In the genomic region with DNA sequence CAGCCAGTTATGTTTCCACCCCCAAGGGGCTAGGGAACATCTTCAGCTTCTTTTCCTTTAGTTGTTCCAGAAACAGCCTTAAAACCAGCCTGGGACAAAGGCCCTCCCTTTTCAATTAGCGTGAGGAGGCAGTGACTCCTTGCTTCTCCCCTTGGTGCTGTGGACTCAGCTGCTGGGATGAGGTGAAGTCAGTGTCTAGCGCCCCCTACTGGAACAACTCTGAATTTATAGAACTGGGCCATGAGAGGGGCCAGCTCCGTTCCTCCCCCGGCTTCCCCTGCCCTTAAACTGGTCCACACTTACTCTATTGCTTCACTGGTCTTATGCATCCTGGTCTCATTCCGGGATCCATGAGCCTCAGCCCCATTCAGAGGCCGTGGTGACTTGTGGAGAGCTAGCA, we compare ENCODE assay signal across 9 mouse cellular contexts. TPM values are rescaled to one million over a fixed set of nuclear protein-coding genes. Genes with fewer than 3 reads are reported as not detected.
DNase-seq lines count a peak whose midpoint lies in the region; ATAC-seq and TF ChIP-seq lines count a peak whose summit lies in the region.
"Had no signal": no experiment of that assay in that cellular context is flagged by ENCODE, and none has a peak within 500 bp of the region (broad histone marks: within the 10 kb centered on the region; RNA-seq: fewer than 3 reads in every experiment).

No protein-coding gene starts in this region.

- peak; percentile 70 for DNase-seq in layer of hippocampus, adult 11-12 months (ENCODE audit: low spot score)
- no peak for DNase-seq in layer of hippocampus, postnatal 36 days
- peak; percentile 77 for DNase-seq in G1E (ENCODE audit: low spot score)
- DNase-seq in c-Kit-negative CD71-positive TER-119-positive erythroid progenitor cells, embryonic 14.5 days (ENCODE audit: low read depth, low spot score), result peak; percentile 60
- peak; percentile 78 for DNase-seq in lung, embryonic 14.5 days
- DNase-seq in spleen, postnatal 36 days (ENCODE audit: low spot score in 2 of 2), result peak; percentile 46 to 58
- DNase-seq in gastrocnemius, postnatal 36 days, result no peak

- H3K27ac ChIP-seq in lung, embryonic 14.5 days (ENCODE audit: low read depth), result no peak overlapping the region

- WGBS in lung, embryonic 14.5 days, result 32% methylated on average over 6 of the region's 6 CpGs

- no peak overlapping the region for H3K4me2 ChIP-seq in lung, embryonic 14.5 days

- ATAC-seq in G1E (ENCODE audit: extremely low read depth, insufficient number of reproducible peaks, low FRiP score, poor library complexity, severe bottlenecking), result no peak; the same call in 1 of the 2 replicates
- peak; percentile 29 to 51; a peak in 3 of 4 replicates for ATAC-seq in hematopoietic stem cell, adult 5-6 weeks (replicated peaks in 1 of 2; ENCODE audit: insufficient read depth in 1 of 2, low FRiP score in 2 of 2, low TSS enrichment in 1 of 2, low read depth in 1 of 2, poor library complexity in 2 of 2, severe bottlenecking in 2 of 2)
- peak; percentile 25; the same call in 1 of the 2 replicates for ATAC-seq in lung, embryonic 14.5 days (ENCODE audit: insufficient read depth)

- H3K4me1 ChIP-seq in G1E (ENCODE audit: insufficient read depth, low read depth, low read length), result peaks cover 62% of the 10 kb centered on the region
- H3K4me1 ChIP-seq in lung, embryonic 14.5 days (ENCODE audit: insufficient read depth), result no peaks in the 10 kb centered on the region; the same call in 1 of the 2 replicates

- H3K4me3 ChIP-seq in G1E (ENCODE audit: low read depth, low read length), result no peak overlapping the region
- no peak overlapping the region for H3K4me3 ChIP-seq in lung, embryonic 14.5 days (ENCODE audit: low read depth, low read length)

- intact Hi-C loops in gastrocnemius, postnatal 36 days (cut with DNase I), result loop anchor here (1.0 to 10.0 kb wide), 2 partner anchors 59 to 220 kb away; no protein-coding TSS in a partner anchor

- H3K27me3 ChIP-seq in G1E (ENCODE audit: insufficient read depth, low read length), result no peaks in the 10 kb centered on the region
- no peaks in the 10 kb centered on the region for H3K27me3 ChIP-seq in lung, embryonic 14.5 days (ENCODE audit: insufficient read depth, low read length)

- no peaks in the 10 kb centered on the region for H3K9me3 ChIP-seq in G1E (replicated peaks)
- no peaks in the 10 kb centered on the region for H3K9me3 ChIP-seq in lung, embryonic 14.5 days (ENCODE audit: low read depth, low read length)

- peaks cover 82% of the 10 kb centered on the region for H3K36me3 ChIP-seq in G1E (replicated peaks)
- H3K36me3 ChIP-seq in lung, embryonic 14.5 days (ENCODE audit: insufficient read depth), result peaks cover 22% of the 10 kb centered on the region

- TF ChIP-seq CTCF in G1E (IDR thresholded peaks at IDR 0.05; ENCODE audit: low read depth, low read length), result peak; percentile 86
- peak; percentile 82 for TF ChIP-seq CTCF in lung, embryonic 14.5 days (IDR thresholded peaks at IDR 0.05; ENCODE audit: low read depth)

- no peak overlapping the region for H3K9ac ChIP-seq in lung, embryonic 14.5 days

RNA-seq across cellular contexts. Expression of a gene that starts 37.4 kb away (rescaled TPM):
- 1 to 10 TPM; 1.4 to 1.6 TPM for total RNA-seq in layer of hippocampus, postnatal 36 days (2021)
- total RNA-seq in G1E (2014; fragmentation: Nextera tagmentation), result not detected in 2 replicates
- 0.27 TPM in 1 of 2 replicates, not detected in the other for total RNA-seq in G1E (2017)
- polyA plus RNA-seq in G1E (2012), result not detected in 2 replicates
- not detected in 2 replicates for total RNA-seq in hematopoietic stem cell, adult 5-6 weeks (2017)
- 0.18 TPM in 1 of 2 replicates, not detected in the other for polyA plus RNA-seq in lung, embryonic 14.5 days (2014; fragmentation: Nextera tagmentation; extraction: Ambion mirVana)
- not detected for total RNA-seq in gastrocnemius, postnatal 36 days (2021)
- total RNA-seq: heart, postnatal 36 days had no signal

RNA-seq across cellular contexts. Expression of a gene that starts 44.0 kb away (rescaled TPM):
- total RNA-seq in layer of hippocampus, postnatal 36 days (2021), result 10 to 100 TPM; 34.5 to 36.2 TPM
- total RNA-seq in G1E (2014; fragmentation: Nextera tagmentation), result 46.2 and 51.9 TPM in 2 replicates
- 11.3 and 13.2 TPM in 2 replicates for total RNA-seq in G1E (2017)
- 32.5 and 36.7 TPM in 2 replicates for polyA plus RNA-seq in G1E (2012)
- total RNA-seq in hematopoietic stem cell, adult 5-6 weeks (2017), result 19.9 and 26.1 TPM in 2 replicates
- 3.8 and 4.1 TPM in 2 replicates for polyA plus RNA-seq in lung, embryonic 14.5 days (2014; fragmentation: Nextera tagmentation; extraction: Ambion mirVana)
- 1 to 10 TPM in 1 of 2 experiments, under 1 TPM in 1; 0.62 to 1.1 TPM for total RNA-seq in gastrocnemius, postnatal 36 days (2021)

RNA-seq across cellular contexts. Expression of a gene that starts 58.9 kb away (rescaled TPM):
- total RNA-seq in layer of hippocampus, postnatal 36 days (2021), result 1 to 10 TPM; 3.3 to 4.3 TPM
- not detected in 2 replicates for total RNA-seq in G1E (2014; fragmentation: Nextera tagmentation)
- total RNA-seq in G1E (2017), result 0.11 and 0.17 TPM in 2 replicates
- polyA plus RNA-seq in G1E (2012), result 0.13 and 0.21 TPM in 2 replicates
- total RNA-seq in hematopoietic stem cell, adult 5-6 weeks (2017), result 1.2 TPM in 1 of 2 replicates, not detected in the other
- 15.1 and 15.9 TPM in 2 replicates for polyA plus RNA-seq in lung, embryonic 14.5 days (2014; fragmentation: Nextera tagmentation; extraction: Ambion mirVana)
- not detected for total RNA-seq in gastrocnemius, postnatal 36 days (2021)
- total RNA-seq: heart, postnatal 36 days had no signal

Comparison
In these comparisons a context has a peak if more than half of its experiments do, and no peak if none do; other contexts are left out.
1. DNase-seq: peak in layer of hippocampus, adult 11-12 months (single experiment), G1E (single experiment), c-Kit-negative CD71-positive TER-119-positive erythroid progenitor cells, embryonic 14.5 days (single experiment), lung, embryonic 14.5 days (single experiment) and spleen, postnatal 36 days (2 of 2); none in layer of hippocampus, postnatal 36 days (0 of 2) and gastrocnemius, postnatal 36 days (0 of 2).
2. RNA of a gene that starts 44.0 kb away (total RNA-seq): 11.3 to 51.9 TPM in G1E, 34.5 to 36.2 TPM in layer of hippocampus, postnatal 36 days and 19.9 to 26.1 TPM in hematopoietic stem cell, adult 5-6 weeks; 0.62 to 1.1 TPM in gastrocnemius, postnatal 36 days; every median in the first group is over 4 times any median in the second.